Mouse (Mus musculus) lung, postnatal 0 days (tissue): ENCODE results near the gene Gpc6. TPM values are rescaled to one million over a fixed set of nuclear protein-coding genes. Genes with fewer than 3 reads are reported as not detected.

Source experiments
- ATAC-seq: fragments of 200-750 bp; cut with Nextera tagmentation; 2 replicates; pipeline ENCODE4 v1.8.0; 2017; ENCODE audit warnings: moderate library complexity
- DNase-seq: peaks from one replicate; pipeline ENCODE4 v3.0.0-alpha.2; 2016; ENCODE audit warnings: low spot score
- H3K27ac ChIP-seq: fragments of 300-500 bp; sonication (generic); 2 replicates; pipeline ENCODE4 v1.5.1; 2014; ENCODE audit warnings: antibody characterized with exemption, mild to moderate bottlenecking, low read length, mixed read lengths
- H3K27me3 ChIP-seq: fragments of 300-500 bp; sonication (generic); replicated peaks from 2 replicates; pipeline ENCODE4 v1.6.1; 2014; ENCODE audit warnings: low read length, mixed read lengths; ENCODE audit not compliant: insufficient read depth
- H3K36me3 ChIP-seq: fragments of 300-500 bp; sonication (generic); 2 replicates; pipeline ENCODE4 v1.6.1; 2014; ENCODE audit warnings: low read length, mixed read lengths; ENCODE audit not compliant: insufficient read depth
- H3K4me1 ChIP-seq: fragments of 300-500 bp; sonication (generic); 2 replicates; pipeline ENCODE4 v1.6.1; 2014; ENCODE audit warnings: antibody characterized with exemption, low read depth, low read length, mixed read lengths; ENCODE audit not compliant: insufficient read depth
- H3K4me2 ChIP-seq: fragments of 300-500 bp; sonication (generic); replicated peaks from 2 replicates; pipeline ENCODE4 v1.6.1; 2014; ENCODE audit warnings: low read depth, mild to moderate bottlenecking, low read length, moderate library complexity, mixed read lengths
- H3K4me3 ChIP-seq: fragments of 300-500 bp; sonication (generic); 2 replicates; pipeline ENCODE4 v1.5.1; 2014; ENCODE audit warnings: low read depth, low read length
- H3K9ac ChIP-seq: fragments of 300-500 bp; sonication (generic); replicated peaks from 2 replicates; pipeline ENCODE4 v1.6.1; 2014; ENCODE audit warnings: low read depth, mild to moderate bottlenecking
- H3K9me3 ChIP-seq: fragments of 300-500 bp; sonication (generic); 2 replicates; pipeline ENCODE4 v1.6.1; 2016; ENCODE audit warnings: low read length, mixed read lengths
- CTCF ChIP-seq: IDR thresholded peaks from 2 replicates; pipeline ENCODE4 v1.5.1; 2016; ENCODE audit warnings: antibody characterized with exemption, mild to moderate bottlenecking
- EP300 ChIP-seq: IDR thresholded peaks from 2 replicates; pipeline ENCODE4 v1.6.1; 2016; ENCODE audit warnings: antibody characterized with exemption, mild to moderate bottlenecking, control low read depth
- WGBS: fragments of 180-500 bp; shearing (Covaris S2); extraction: QIAGEN DNeasy Blood & Tissue Kit; methylation state at CpG from one replicate; pipeline ENCODE4 v1.1.7; 2014; 5-methylcytosine and 5-hydroxymethylcytosine counted together
- polyA plus RNA-seq: library from polyadenylated mRNA; unstranded; fragments of >200 nt; fragmentation: Nextera tagmentation; extraction: Ambion mirVana; gene quantifications from 2 replicates; pipeline ENCODE4 v1.2.1, GENCODE M21; 2015

Gene Gpc6
- polyA plus RNA-seq, 1 experiment from 2014 or later: 3.1 TPM

GRCm38 (mm10) chr14:117810321-117811270 is 885.5 kb downstream of the Gpc6 start:
- WGBS: 58% methylated on average over 15 of the region's 15 CpGs
- no peaks in the 10 kb centered on the region for H3K4me1 ChIP-seq
- H3K9ac ChIP-seq: no peak overlapping the region

GRCm38 (mm10) chr14:117813473-117813872 is 888.4 kb downstream of the Gpc6 start:
- H3K4me3 ChIP-seq: no peak overlapping the region
- peak; percentile 33; the same call in 1 of the 2 replicates for ATAC-seq

More at GRCm38 (mm10) chr14:117810321-117811270, 885.5 kb downstream of the Gpc6 start:
- no peak overlapping the region for H3K4me2 ChIP-seq
- TF ChIP-seq CTCF (no peak), EP300 (no peak)
- DNase-seq (peak; percentile 13), ATAC-seq (no peak)
- H3K4me3 ChIP-seq: no peak overlapping the region
- H3K27me3 ChIP-seq: no peaks in the 10 kb centered on the region
- H3K9me3 ChIP-seq: no peaks in the 10 kb centered on the region
- H3K27ac ChIP-seq: no peak overlapping the region
- H3K36me3 ChIP-seq: no peaks in the 10 kb centered on the region

DNA sequence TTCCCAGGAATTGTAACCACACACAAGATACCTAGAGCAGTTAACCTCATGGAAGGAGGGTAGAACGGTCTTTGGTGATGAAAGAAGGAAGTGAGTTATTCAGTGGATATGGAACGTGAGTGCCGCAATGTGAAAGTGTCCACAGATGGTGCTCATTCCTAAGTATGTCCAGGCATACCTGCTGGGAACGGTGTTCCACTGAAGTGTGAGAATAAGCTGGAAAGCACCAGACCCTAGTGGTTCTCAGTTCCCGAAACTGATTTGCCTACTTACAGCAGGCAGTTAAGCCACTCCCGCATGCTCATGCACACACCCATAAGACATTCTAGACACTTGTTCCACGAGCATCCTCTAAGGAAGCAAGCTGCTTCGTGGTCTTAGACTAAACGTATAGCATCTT is 890.9 kb downstream of the Gpc6 start:
- TF ChIP-seq EP300 (no peak), CTCF (no peak)
- Histone ChIP-seq H3K9ac (no peak overlapping the region), H3K27me3 (no peaks in the 10 kb centered on the region), H3K36me3 (no peaks in the 10 kb centered on the region), H3K4me1 (no peaks in the 10 kb centered on the region), H3K4me3 (no peak overlapping the region), H3K27ac (no peak overlapping the region), H3K4me2 (no peak overlapping the region), H3K9me3 (no peaks in the 10 kb centered on the region)
- DNase-seq (no peak), ATAC-seq (no peak)
- 83% methylated on average over 9 of the region's 9 CpGs for WGBS

More at GRCm38 (mm10) chr14:117813473-117813872, 888.4 kb downstream of the Gpc6 start:
- Histone ChIP-seq H3K4me2 (no peak overlapping the region), H3K9me3 (no peaks in the 10 kb centered on the region), H3K27ac (no peak overlapping the region), H3K36me3 (no peaks in the 10 kb centered on the region), H3K4me1 (no peaks in the 10 kb centered on the region), H3K27me3 (no peaks in the 10 kb centered on the region), H3K9ac (no peak overlapping the region)
- TF ChIP-seq EP300 (no peak), CTCF (no peak)
- 31% methylated on average over 3 of the region's 3 CpGs for WGBS
- peak; percentile 64 for DNase-seq

GRCm38 (mm10) chr14:117816706-117817105 is 891.6 kb downstream of the Gpc6 start:
- no peaks in the 10 kb centered on the region for H3K4me1 ChIP-seq
- ATAC-seq (no peak), DNase-seq (no peak)
- 65% methylated on average over 3 of the region's 3 CpGs for WGBS
- no peaks in the 10 kb centered on the region for H3K9me3 ChIP-seq
- no peak overlapping the region for H3K27ac ChIP-seq
- H3K4me3 ChIP-seq: no peak overlapping the region
- H3K27me3 ChIP-seq: no peaks in the 10 kb centered on the region
- TF ChIP-seq CTCF (no peak), EP300 (no peak)
- H3K9ac ChIP-seq: no peak overlapping the region
- no peak overlapping the region for H3K4me2 ChIP-seq
- H3K36me3 ChIP-seq: no peaks in the 10 kb centered on the region

DNA sequence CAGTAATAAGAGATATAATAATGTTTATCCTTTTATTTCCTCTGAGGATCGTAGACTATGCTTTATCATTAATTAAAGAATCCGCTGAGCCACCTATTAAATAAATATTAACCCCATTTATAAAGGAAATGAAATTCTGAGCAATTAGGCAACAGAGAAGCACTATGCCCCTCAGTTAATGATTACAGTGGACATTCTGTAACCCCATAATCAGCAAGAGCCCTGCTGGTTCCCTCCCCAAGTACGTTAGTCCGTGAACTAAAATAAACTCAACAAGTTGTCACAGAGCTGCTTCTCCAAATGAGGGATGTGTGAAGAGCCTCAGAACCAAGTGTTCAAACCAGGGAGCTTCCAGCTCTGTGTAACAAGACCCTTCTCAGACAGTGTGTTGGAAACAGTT is 892.1 kb downstream of the Gpc6 start:
- H3K27ac ChIP-seq: no peak overlapping the region

GRCm38 (mm10) chr14:117824491-117824890 is 899.4 kb downstream of the Gpc6 start:
- H3K4me3 ChIP-seq: no peak overlapping the region
- no peaks in the 10 kb centered on the region for H3K27me3 ChIP-seq
- no peak overlapping the region for H3K9ac ChIP-seq
- H3K27ac ChIP-seq: no peak overlapping the region
- DNase-seq: no peak
- H3K4me1 ChIP-seq: no peaks in the 10 kb centered on the region
- TF ChIP-seq CTCF (no peak), EP300 (no peak)
- H3K4me2 ChIP-seq: no peak overlapping the region
- ATAC-seq: no peak
- no peaks in the 10 kb centered on the region for H3K36me3 ChIP-seq
- no peaks in the 10 kb centered on the region for H3K9me3 ChIP-seq

More for the DNA sequence above, 892.1 kb downstream of the Gpc6 start:
- H3K4me2 ChIP-seq: no peak overlapping the region
- WGBS: 35% methylated on average over 4 of the region's 4 CpGs
- H3K27me3 ChIP-seq: no peaks in the 10 kb centered on the region
- H3K4me1 ChIP-seq: no peaks in the 10 kb centered on the region
- no peak for DNase-seq
- no peaks in the 10 kb centered on the region for H3K36me3 ChIP-seq
- H3K4me3 ChIP-seq: no peak overlapping the region
- no peak for ATAC-seq
- H3K9me3 ChIP-seq: no peaks in the 10 kb centered on the region
- TF ChIP-seq CTCF: no peak
- no peak for TF ChIP-seq EP300
- no peak overlapping the region for H3K9ac ChIP-seq
